7 mouse cellular contexts compared by ENCODE assay signal in the genomic region with DNA sequence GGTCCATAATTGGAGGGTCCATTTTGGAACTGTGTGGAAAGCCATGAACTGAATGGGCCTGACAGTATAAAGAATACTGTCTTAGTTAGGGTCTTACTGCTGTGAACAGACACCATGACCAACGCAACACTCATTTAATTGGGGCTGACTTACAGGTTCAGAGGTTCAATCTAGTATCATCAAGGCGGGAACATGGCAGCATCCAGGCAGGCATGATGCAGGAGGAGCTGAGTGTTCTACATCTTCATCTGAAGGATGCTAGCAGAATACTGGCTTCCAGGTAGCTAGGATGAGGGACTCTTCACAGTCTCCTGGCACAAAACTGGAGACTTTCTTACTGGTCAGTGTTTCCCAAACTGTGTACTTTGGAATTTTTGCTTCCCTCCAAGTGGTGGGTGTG.
DNase-seq lines count a peak whose midpoint lies in the region.

No protein-coding gene starts in this region.

- peak; percentile 46 to 55 for DNase-seq in adrenal gland, postnatal 4 days (ENCODE audit: low spot score in 2 of 2)
- DNase-seq in gastrocnemius, postnatal 25 days = peak; percentile 26
- peak; percentile 57 for DNase-seq in heart, postnatal 4 days
- DNase-seq in kidney, postnatal 25 days = peak; percentile 38 to 69
- DNase-seq in lung, postnatal 36 days = peak; percentile 32
- DNase-seq in spleen, postnatal 4 days (ENCODE audit: low spot score in 2 of 2) = peak; percentile 39 to 85
- DNase-seq in thymus, postnatal 4 days = peak; percentile 30

Comparison
In these comparisons a context has a peak if more than half of its experiments do, and no peak if none do; other contexts are left out.
1. Peak in every context shown above with its lines: DNase-seq.